Mouse (Mus musculus): Measurements from ENCODE around the gene Cux2. TPM values are rescaled to one million over a fixed set of nuclear protein-coding genes. Genes with fewer than 3 reads are reported as not detected.

The Cux2 gene
- polyA plus RNA-seq, 1 experiment from 2014 or later = 14.0 TPM

DNA sequence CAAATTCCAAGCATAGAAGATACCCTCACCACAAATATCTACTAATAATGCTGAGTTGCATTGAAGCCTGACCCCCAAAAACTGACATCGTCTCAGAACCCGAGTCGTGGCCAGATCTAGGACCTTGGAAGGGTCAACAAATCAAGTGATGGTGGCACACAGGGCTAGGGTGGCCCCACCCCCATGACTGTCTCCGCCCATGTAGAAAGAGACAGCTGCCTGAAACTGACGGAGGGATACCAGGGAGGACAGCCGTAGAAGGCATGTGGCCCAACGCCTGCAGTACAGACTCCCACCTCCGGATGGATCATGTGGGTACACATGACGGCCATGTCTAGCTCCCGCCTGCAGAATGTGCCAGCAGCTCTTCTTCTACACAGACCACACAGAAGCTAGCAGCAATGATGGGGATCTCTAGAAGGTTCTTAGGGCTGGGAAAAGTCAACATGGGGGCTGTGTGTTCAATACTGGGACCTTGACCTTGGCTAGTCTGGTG is 41.9 kb downstream of the Cux2 start:
- Histone ChIP-seq H3K4me1 (peaks cover 4% of the 10 kb centered on the region; the same call in 1 of the 2 replicates), H3K4me2 (no peak overlapping the region), H3K27ac (no peak overlapping the region), H3K9me3 (peaks cover 5% of the 10 kb centered on the region; the same call in 1 of the 2 replicates), H3K9ac (no peak overlapping the region), H3K4me3 (replicated peaks) (no peak overlapping the region), H3K27me3 (no peaks in the 10 kb centered on the region), H3K36me3 (replicated peaks) (peaks cover 5% of the 10 kb centered on the region; the same call in 1 of the 2 replicates)
- ATAC-seq (ENCODE audit: low FRiP score) = no peak
- WGBS = 94% methylated on average over 10 of the region's 10 CpGs

DNA sequence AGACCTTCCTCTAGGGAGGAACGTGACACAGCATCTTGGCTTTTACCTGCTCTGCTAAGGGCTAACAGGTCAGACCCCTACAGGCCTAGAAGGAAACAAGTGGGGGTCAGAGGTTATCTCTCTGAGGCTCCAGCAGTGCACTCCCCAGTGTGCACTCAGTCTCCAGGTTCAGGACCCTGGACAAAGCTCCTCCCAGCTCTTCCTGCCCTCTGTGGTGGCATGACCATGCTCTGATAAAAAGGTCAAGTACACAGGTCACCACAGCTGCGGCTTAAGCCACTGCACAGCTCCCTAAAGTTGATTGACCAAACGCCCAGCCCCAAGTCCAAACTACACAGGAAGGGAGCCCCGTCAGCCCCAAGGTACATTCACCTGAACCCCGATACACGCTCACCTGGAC is 46.4 kb downstream of the Cux2 start:
- no peak overlapping the region for H3K4me2 ChIP-seq
- peaks cover 13% of the 10 kb centered on the region; the same call in 1 of the 2 replicates for H3K4me1 ChIP-seq
- H3K36me3 ChIP-seq (replicated peaks) = peaks cover 5% of the 10 kb centered on the region; the same call in 1 of the 2 replicates
- ATAC-seq (ENCODE audit: low FRiP score) = no peak
- H3K27ac ChIP-seq = no peak overlapping the region
- no peak overlapping the region for H3K9ac ChIP-seq
- H3K27me3 ChIP-seq = no peaks in the 10 kb centered on the region
- WGBS = 72% methylated on average over 6 of the region's 6 CpGs
- peaks cover 5% of the 10 kb centered on the region; the same call in 1 of the 2 replicates for H3K9me3 ChIP-seq
- H3K4me3 ChIP-seq (replicated peaks) = no peak overlapping the region

DNA sequence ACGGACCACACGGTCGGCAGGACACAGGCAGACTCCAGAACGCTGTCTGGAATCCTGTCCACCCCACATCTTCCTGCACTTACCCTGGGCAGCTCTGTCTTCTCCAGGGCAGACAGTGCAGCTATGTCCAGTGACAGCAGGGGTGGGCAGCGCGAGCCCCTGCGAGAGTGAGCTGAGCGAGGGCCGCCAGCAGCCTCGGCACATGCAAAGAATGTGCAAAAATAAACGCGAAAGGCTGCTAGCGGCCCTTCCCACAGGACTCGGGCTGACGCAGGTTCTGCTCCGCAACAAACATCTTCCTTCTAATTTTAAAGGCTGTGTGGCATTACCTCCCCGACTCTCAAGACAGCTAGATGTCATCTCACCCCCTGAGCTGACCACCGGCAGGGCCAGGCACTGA is 47.8 kb downstream of the Cux2 start:
- H3K9ac ChIP-seq = no peak overlapping the region
- peaks cover 17% of the 10 kb centered on the region; the same call in 1 of the 2 replicates for H3K4me1 ChIP-seq
- H3K9me3 ChIP-seq = peaks cover 3% of the 10 kb centered on the region; the same call in 1 of the 2 replicates
- no peak overlapping the region for H3K4me2 ChIP-seq
- no peak for ATAC-seq (ENCODE audit: low FRiP score)
- WGBS = 73% methylated on average over 18 of the region's 18 CpGs
- peaks cover 5% of the 10 kb centered on the region; the same call in 1 of the 2 replicates for H3K36me3 ChIP-seq (replicated peaks)
- no peak overlapping the region for H3K27ac ChIP-seq
- no peaks in the 10 kb centered on the region for H3K27me3 ChIP-seq
- H3K4me3 ChIP-seq (replicated peaks) = no peak overlapping the region

DNA sequence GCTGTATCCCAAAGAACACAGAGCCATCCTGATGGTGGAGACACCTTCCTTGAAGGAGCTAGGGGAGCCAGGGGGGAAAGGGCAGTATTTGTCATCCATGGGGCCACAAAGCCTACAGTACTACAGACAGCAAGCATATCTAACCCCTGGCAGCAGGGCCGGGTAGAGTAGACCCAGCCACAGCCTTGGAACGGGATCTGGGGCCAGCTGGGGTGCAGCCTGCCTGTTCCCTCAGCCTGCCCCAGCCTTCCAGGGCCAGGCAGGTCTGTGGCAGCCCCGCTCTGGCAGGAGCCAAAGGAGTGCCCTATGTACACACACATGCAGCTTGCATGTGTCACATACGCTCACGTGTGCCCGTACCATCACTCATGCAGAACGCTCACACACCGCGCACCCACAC is 48.6 kb downstream of the Cux2 start:
- no peak for ATAC-seq (ENCODE audit: low FRiP score)
- no peak overlapping the region for H3K4me2 ChIP-seq
- H3K9ac ChIP-seq = no peak overlapping the region
- H3K27me3 ChIP-seq = no peaks in the 10 kb centered on the region
- no peak overlapping the region for H3K4me3 ChIP-seq (replicated peaks)
- H3K27ac ChIP-seq = no peak overlapping the region
- H3K4me1 ChIP-seq = peaks cover 17% of the 10 kb centered on the region; the same call in 1 of the 2 replicates
- 92% methylated on average over 9 of the region's 9 CpGs for WGBS
- H3K36me3 ChIP-seq (replicated peaks) = peaks cover 1% of the 10 kb centered on the region; the same call in 1 of the 2 replicates
- no peaks in the 10 kb centered on the region; the same call in 1 of the 2 replicates for H3K9me3 ChIP-seq

DNA sequence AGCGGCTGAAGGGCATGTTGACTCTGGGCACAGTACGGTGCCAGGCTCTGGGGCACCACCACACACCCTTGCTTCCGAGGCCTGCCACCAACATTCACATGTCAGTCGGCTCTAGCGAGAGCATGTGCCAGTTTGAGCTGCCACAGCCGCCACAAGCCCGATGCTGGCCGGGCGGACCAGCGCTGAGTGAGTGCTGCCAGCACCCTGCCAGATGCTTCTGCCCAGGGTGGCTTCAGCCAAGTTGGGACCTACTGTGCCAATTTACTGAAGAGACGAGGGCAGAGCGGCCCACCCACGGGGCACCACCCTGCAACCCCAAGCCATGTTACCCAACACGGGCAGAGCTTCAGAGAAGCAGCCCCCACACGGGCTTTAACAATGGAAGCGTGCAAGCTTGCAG is 49.5 kb downstream of the Cux2 start:
- no peak for ATAC-seq (ENCODE audit: low FRiP score)
- Histone ChIP-seq H3K27ac (no peak overlapping the region), H3K36me3 (replicated peaks) (no peaks in the 10 kb centered on the region), H3K27me3 (no peaks in the 10 kb centered on the region), H3K4me3 (replicated peaks) (no peak overlapping the region), H3K4me1 (peaks cover 21% of the 10 kb centered on the region; the same call in 1 of the 2 replicates), H3K4me2 (no peak overlapping the region), H3K9ac (no peak overlapping the region), H3K9me3 (no peaks in the 10 kb centered on the region)
- WGBS = 87% methylated on average over 16 of the region's 16 CpGs

DNA sequence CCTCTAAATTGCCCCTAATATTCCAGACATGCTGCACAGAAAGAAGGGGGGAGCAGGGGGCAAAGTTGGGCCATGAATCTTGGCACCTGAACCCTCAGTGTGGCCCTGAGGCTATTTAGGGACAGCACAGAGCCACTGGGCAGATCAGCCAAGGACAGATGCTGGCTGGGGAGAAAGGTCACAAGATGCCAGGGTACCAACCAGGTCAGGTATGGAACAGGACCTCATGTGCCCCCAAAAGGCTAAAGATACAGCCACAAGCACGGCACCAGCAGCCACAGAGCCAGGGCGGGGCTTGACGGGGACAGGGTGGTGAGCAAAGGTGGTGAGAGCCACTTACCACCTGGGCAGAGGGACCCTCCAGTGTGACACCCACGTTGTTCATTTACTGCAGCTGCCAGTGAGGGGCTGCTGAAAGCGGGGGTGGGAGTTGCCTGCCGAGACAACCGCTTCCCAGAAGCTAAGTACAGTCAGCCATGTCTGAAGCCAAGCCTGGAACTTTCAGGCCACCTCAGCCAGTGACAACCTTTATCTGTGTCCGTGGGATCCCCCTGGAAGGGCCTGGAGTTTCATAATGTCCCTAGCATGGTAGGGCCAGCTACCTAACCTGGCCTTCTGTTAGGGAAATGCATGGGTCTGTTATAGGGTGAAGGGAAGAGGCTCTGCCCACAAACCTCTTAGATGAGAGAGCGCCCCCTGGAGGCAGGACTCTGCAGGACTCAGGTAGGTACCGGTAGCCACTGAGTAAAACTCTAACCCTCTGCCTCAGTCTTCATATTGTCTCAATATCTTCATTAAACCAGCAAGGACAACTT is 50.7 kb downstream of the Cux2 start:
- H3K4me2 ChIP-seq = no peak overlapping the region
- no peak for ATAC-seq (ENCODE audit: low FRiP score)
- H3K27ac ChIP-seq = no peak overlapping the region
- no peak overlapping the region for H3K4me3 ChIP-seq (replicated peaks)
- H3K9me3 ChIP-seq = no peaks in the 10 kb centered on the region
- H3K4me1 ChIP-seq = peaks cover 28% of the 10 kb centered on the region; the same call in 1 of the 2 replicates
- no peak overlapping the region for H3K9ac ChIP-seq
- 59% methylated on average over 10 of the region's 10 CpGs for WGBS
- H3K36me3 ChIP-seq (replicated peaks) = no peaks in the 10 kb centered on the region
- no peaks in the 10 kb centered on the region for H3K27me3 ChIP-seq

DNA sequence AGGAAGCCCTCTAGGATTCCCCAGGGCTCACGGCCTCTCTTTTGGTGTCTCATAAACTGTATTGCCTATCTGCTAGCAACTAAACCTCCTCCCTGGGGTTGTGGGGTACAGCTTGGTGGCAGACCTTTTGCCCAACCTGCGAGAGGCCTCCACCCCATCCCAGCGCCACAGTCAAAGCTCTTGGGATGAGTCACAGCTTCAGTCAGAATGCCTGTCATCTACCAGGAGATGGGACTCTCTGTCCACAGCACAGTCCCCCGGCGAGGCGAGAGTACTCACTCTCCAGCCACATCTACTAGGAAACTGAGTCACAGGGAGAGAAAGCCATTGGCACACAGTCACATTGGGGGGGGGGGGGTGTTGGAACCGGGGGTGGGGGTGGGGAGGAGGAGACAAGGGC is 51.6 kb downstream of the Cux2 start:
- no peak for ATAC-seq (ENCODE audit: low FRiP score)
- H3K27me3 ChIP-seq = no peaks in the 10 kb centered on the region
- peaks cover 31% of the 10 kb centered on the region; the same call in 1 of the 2 replicates for H3K4me1 ChIP-seq
- no peak overlapping the region for H3K9ac ChIP-seq
- H3K4me3 ChIP-seq (replicated peaks) = no peak overlapping the region
- 83% methylated on average over 7 of the region's 7 CpGs for WGBS
- H3K27ac ChIP-seq = no peak overlapping the region
- no peaks in the 10 kb centered on the region for H3K9me3 ChIP-seq
- H3K36me3 ChIP-seq (replicated peaks) = no peaks in the 10 kb centered on the region
- H3K4me2 ChIP-seq = no peak overlapping the region

DNA sequence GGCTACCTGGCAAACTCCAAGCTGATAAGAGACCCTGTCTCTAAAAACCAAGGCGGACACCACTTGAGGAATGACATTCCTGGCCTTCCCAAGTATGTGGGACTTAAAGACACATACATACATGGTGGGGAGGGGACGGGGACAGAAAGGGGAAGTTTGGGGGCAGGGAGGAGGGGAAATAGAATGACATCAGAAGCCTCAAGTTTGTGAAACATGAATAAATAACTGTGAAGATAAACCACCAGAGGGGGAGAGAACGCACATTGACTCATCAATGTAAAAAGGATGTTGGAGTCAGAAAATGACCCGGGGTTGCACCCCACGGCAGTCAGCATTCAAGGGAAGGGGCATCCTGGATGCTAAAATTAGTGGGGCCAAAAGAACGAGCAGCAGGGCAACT is 53.2 kb downstream of the Cux2 start:
- no peaks in the 10 kb centered on the region for H3K9me3 ChIP-seq
- no peak overlapping the region for H3K4me3 ChIP-seq (replicated peaks)
- no peak overlapping the region for H3K9ac ChIP-seq
- no peak overlapping the region for H3K4me2 ChIP-seq
- no peak overlapping the region for H3K27ac ChIP-seq
- peaks cover 31% of the 10 kb centered on the region for H3K4me1 ChIP-seq
- H3K36me3 ChIP-seq (replicated peaks) = no peaks in the 10 kb centered on the region
- no peaks in the 10 kb centered on the region for H3K27me3 ChIP-seq
- ATAC-seq (ENCODE audit: low FRiP score) = no peak
- 81% methylated on average over 6 of the region's 6 CpGs for WGBS

DNA sequence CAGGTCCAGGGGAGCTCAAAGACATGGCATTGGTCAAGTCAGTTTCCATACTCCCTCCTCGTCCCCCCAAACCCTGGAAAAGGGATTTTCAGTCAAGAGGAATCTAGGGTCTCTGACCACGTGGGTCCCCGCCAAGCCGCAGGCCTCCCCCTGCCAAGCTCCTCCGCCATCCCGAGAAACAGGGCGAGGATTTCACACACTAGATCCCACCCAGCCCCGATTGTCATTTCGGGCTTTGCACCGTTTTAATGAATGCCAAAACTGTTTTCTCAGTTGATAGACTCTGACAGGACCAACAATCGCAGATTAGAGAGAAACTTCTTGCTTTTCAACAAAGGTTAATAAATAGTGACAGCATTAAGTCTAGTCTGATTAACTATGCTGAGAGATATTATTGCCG is 55.1 kb downstream of the Cux2 start:
- peaks cover 50% of the 10 kb centered on the region for H3K4me1 ChIP-seq
- no peak overlapping the region for H3K4me2 ChIP-seq
- 76% methylated on average over 12 of the region's 12 CpGs for WGBS
- no peaks in the 10 kb centered on the region for H3K36me3 ChIP-seq (replicated peaks)
- no peaks in the 10 kb centered on the region for H3K27me3 ChIP-seq
- no peak overlapping the region for H3K9ac ChIP-seq
- H3K27ac ChIP-seq = no peak overlapping the region
- H3K9me3 ChIP-seq = no peaks in the 10 kb centered on the region
- H3K4me3 ChIP-seq (replicated peaks) = no peak overlapping the region
- ATAC-seq (ENCODE audit: low FRiP score) = no peak

DNA sequence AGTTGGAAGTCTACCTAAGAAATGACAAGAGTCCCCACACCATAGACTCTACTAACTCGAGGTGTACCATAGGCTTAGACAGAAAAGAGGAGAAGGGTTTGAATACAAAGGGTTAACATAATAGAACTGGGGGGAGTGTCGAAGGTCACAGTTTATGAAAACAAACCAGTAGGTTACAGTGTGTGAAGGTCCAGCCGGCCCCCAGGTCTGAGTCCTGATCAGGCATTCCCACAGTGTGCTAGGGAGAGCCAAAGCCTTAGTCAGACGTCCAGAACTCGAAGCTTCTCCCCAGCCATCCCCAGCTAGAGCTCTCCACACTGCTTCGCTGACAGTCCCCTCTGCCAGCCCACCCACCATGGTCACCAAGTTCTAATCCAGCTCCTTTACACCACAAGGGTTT is 58.0 kb downstream of the Cux2 start:
- Histone ChIP-seq H3K9me3 (no peaks in the 10 kb centered on the region), H3K4me2 (no peak overlapping the region), H3K36me3 (replicated peaks) (no peaks in the 10 kb centered on the region), H3K27ac (0 out of 2 replicates have a peak overlapping the region, but pooled peaks have one; percentile 5), H3K27me3 (no peaks in the 10 kb centered on the region), H3K9ac (no peak overlapping the region), H3K4me3 (replicated peaks) (no peak overlapping the region), H3K4me1 (peaks cover 50% of the 10 kb centered on the region)
- WGBS = 59% methylated on average over 6 of the region's 6 CpGs
- ATAC-seq (ENCODE audit: low FRiP score) = no peak

DNA sequence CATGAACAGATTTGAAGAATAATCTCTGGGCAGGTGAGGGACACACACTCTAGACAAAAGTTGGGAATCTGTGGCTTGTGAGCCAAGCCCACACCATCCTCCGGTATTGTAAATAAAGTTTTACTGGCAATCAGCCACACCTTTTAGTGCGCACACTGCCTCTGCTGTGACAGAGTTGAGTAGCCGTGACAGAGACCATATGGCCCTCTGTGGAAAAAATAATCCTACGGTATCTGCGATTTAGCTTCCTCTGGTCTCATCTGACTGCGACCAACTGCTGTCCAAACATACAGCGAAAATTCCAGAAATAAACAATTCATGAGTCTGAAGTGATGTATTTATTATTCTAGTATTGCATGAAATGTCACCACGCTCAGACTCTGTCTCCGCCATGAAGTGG is 64.0 kb downstream of the Cux2 start:
- no peaks in the 10 kb centered on the region for H3K27me3 ChIP-seq
- H3K9ac ChIP-seq = no peak overlapping the region
- no peaks in the 10 kb centered on the region for H3K36me3 ChIP-seq (replicated peaks)
- H3K4me1 ChIP-seq = peaks cover 36% of the 10 kb centered on the region
- no peak overlapping the region for H3K4me3 ChIP-seq (replicated peaks)
- H3K27ac ChIP-seq = no peak overlapping the region
- H3K4me2 ChIP-seq = no peak overlapping the region
- no peaks in the 10 kb centered on the region for H3K9me3 ChIP-seq
- no peak for ATAC-seq (ENCODE audit: low FRiP score)
- 92% methylated on average over 9 of the region's 9 CpGs for WGBS

DNA sequence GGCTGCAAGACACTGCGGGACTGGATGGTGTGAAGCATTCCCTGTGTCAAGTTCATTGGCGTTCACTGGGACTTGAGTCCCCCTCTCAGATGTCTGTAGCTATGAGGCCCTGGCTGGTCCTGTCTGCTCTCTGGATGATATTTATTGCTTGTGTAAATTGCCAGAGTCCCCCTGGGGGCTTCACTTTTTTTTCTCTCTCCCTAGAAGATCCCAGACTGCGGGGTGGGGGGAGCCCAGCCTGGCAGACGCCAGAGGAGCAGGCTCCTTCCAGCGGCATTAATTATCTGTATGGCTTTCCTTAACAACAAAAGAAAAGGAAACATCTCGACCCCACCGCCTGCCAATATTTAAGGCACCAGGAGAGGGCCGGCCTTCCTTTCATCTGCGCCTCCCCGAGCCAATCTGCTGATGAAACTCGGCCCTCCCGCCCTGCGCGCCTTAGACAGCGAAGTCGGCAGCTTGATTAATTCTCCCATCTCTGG is 68.2 kb downstream of the Cux2 start:
- peaks cover 17% of the 10 kb centered on the region for H3K4me1 ChIP-seq
- no peak overlapping the region for H3K4me3 ChIP-seq (replicated peaks)
- H3K4me2 ChIP-seq = peak overlapping the region; percentile 22
- 21% methylated on average over 16 of the region's 16 CpGs for WGBS
- H3K9ac ChIP-seq = no peak overlapping the region
- H3K27me3 ChIP-seq = no peaks in the 10 kb centered on the region
- peak; percentile 76 for ATAC-seq (ENCODE audit: low FRiP score)
- peak overlapping the region; percentile 87 for H3K27ac ChIP-seq
- no peaks in the 10 kb centered on the region for H3K36me3 ChIP-seq (replicated peaks)
- no peaks in the 10 kb centered on the region for H3K9me3 ChIP-seq
